Mouse (Mus musculus) olfactory bulb, adult 2 months (tissue): Measurements from ENCODE around the gene Erp44. TPM values are rescaled to one million over a fixed set of nuclear protein-coding genes. Genes with fewer than 3 reads are reported as not detected.

ENCODE experiments used
- H3K27ac ChIP-seq: fragments of 200-500 bp; 2 replicates; pipeline ENCODE4 v1.5.1; 2012; ENCODE audit warnings: low read depth, low read length; ENCODE audit not compliant: insufficient read depth
- H3K4me1 ChIP-seq: fragments of 200-500 bp; 2 replicates; pipeline ENCODE4 v1.6.1; 2012; ENCODE audit warnings: low read length; ENCODE audit not compliant: control insufficient read depth, insufficient read depth
- H3K4me3 ChIP-seq: fragments of 200-500 bp; 2 replicates; pipeline ENCODE4 v1.5.1; 2012; ENCODE audit warnings: mild to moderate bottlenecking, low read depth, low read length, moderate library complexity; ENCODE audit not compliant: insufficient read depth
- CTCF ChIP-seq: fragments of 200-500 bp; IDR thresholded peaks from 2 replicates; pipeline ENCODE4 v1.5.1; 2012; ENCODE audit warnings: low read depth, mild to moderate bottlenecking, low read length, moderate library complexity; ENCODE audit not compliant: insufficient read depth
- POLR2A ChIP-seq: fragments of 200-500 bp; IDR thresholded peaks from 2 replicates; pipeline ENCODE4 v1.6.1; 2012; ENCODE audit warnings: mild to moderate bottlenecking, low read depth, low read length, moderate library complexity; ENCODE audit not compliant: insufficient read depth
- WGBS: fragments of 180-500 bp; shearing (Covaris S2); methylation state at CpG from one replicate; pipeline ENCODE4 v1.1.7; 2018; 5-methylcytosine and 5-hydroxymethylcytosine counted together
- polyA plus RNA-seq: library from polyadenylated mRNA; stranded (reverse); fragments of >200 nt; gene quantifications from 2 replicates; pipeline ENCODE4 v1.2.4, GENCODE M21; 2012; ENCODE audit warnings: low replicate concordance; ENCODE audit not compliant: missing spikeins, insufficient read depth, insufficient read length

Erp44 gene
- polyA plus RNA-seq, 1 experiment, result 659 TPM

- no peak overlapping the region for H3K27ac ChIP-seq
- no peak for TF ChIP-seq CTCF
- TF ChIP-seq POLR2A, result no peak
- 98% methylated on average over 2 of the region's 2 CpGs for WGBS
- H3K4me1 ChIP-seq, result no peaks in the 10 kb centered on the region
- H3K4me3 ChIP-seq, result no peak overlapping the region
Observed at GRCm38 (mm10) chr4:48149492-48149891, 129.9 kb downstream of the Erp44 start.

Other genes with a start within 250 kb of the Erp44 start
- not detected in 2 replicates for gene Nr4a3, start 234.4 kb downstream of the Erp44 start, polyA plus RNA-seq
- gene Stx17, start 154.6 kb downstream of the Erp44 start, polyA plus RNA-seq, result not detected in 2 replicates
- gene Invs, start 202 bp upstream of the Erp44 start, polyA plus RNA-seq, result not detected in 2 replicates
- gene Tex10, start 193.9 kb upstream of the Erp44 start, polyA plus RNA-seq, result not detected in 2 replicates